Mouse (Mus musculus) layer of hippocampus, adult 8-10 months (tissue): ENCODE measurements at regions not wholly inside any gene's neighbourhood (a gene's known extent, or its start where the extent isn't known, plus 50 kb on each side); places are given as distances from the start of the nearest gene placed in this dataset.
A peak's percentile ranks its signal among the peaks of the same experiment; 100 is the strongest.

Experiments
- DNase-seq, 2 experiments: peaks; one replicate each; pipeline ENCODE4 v3.0.0; 2022; ENCODE audit warnings: low spot score in 2 of 2

DNA sequence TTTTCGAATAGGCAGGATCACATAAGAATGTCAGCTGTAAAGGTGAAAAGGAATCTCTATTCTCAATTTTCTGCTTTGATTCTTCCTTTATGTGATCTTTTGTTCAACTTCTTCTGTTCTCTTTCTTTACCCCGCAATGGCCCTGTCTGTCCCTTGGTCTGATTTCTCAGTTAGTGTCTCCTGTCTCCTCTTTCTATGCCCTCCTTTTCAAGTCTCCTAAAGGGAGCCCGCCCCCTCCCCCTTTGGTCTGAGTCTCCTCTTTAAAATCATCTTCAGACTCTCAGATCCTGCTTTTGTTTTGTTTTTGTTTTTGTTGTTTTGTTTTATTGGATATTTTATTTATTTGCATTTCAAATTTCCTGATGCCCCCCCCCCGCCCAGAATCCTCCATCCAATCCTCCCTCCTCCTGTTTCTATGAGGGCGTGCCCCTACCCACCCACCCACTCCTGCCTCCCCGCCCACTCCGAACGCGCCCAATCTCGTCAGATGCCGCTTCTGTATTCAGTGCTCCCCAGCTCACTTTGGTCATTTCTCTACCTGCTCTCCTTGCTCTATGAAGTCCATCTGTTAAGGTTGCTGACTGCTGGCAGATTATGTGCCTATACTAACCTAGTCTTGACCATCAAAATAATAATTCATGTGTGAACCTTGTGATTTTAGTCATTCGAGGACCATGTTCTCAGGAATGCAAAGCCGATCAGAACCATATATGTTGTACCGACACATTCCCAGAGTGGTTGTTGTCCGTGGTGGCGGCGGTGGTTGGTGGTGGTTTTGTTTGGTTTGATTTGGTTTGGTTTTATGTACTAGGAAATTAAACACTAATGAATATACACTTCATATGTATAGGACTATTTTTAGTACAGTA lies 487.9 kb upstream of the Adam24 start:
- no peak for DNase-seq

DNA sequence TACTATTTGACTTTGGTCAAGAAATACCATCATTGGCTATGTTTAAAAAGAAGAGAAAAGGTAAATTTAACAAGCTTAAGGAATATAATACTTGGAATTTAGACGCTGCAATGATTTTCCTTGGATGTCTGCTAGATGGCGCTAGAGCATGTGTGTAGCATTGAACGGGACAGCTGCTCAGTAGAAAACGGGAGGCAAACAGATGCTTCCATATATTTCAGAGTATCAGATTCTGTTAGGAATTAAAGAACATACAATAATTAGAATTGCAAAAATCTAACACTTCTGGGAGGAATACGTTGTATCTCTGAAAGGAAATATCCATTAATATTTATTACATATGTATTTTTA lies 487.3 kb upstream of the Adam24 start:
- peak; percentile 9 to 34 for DNase-seq

- DNase-seq, result no peak
Measured at GRCm38 (mm10) chr8:40192266-40192665, 482.6 kb upstream of the Adam24 start.

- no peak for DNase-seq
Measured at GRCm38 (mm10) chr8:40193148-40193547, 481.7 kb upstream of the Adam24 start.

DNA sequence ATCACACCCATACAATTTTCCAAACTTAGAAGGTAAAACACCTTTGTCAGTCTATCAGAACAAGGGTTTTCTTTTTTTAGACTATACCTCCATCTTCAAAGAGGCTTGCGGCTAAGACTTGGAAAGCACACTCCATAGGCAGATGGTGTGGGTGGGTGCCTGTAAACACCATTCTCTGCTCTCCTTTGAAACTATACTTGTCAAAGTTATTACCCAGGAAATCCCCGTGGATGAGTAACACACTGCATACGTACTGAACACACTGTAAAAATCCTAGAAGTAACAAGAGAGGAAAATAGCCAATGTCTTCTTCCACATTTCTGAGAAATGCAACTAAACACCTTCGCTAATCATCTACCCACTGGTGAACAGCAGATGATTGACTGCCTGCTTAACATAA lies 464.0 kb upstream of the Adam24 start:
- DNase-seq, result no peak

DNA sequence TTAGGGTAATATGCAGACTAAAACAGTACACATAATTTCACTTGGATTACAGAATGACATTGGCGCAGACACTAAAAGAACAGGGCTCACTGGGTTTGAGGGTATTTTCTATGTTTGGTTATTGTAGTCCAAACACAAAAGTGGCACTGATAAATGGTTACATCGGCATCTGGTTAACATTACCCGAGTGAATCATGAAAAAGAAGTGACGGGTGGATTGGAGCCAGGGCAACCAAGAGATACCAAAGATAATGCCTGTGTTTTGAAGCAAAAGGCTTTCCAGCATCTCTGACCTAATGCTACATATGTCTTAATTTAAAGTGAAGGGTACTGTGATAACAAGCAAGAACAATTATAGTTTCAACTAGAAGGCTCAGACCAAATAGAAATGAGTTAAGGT lies 451.4 kb upstream of the Adam24 start:
- no peak for DNase-seq

DNA sequence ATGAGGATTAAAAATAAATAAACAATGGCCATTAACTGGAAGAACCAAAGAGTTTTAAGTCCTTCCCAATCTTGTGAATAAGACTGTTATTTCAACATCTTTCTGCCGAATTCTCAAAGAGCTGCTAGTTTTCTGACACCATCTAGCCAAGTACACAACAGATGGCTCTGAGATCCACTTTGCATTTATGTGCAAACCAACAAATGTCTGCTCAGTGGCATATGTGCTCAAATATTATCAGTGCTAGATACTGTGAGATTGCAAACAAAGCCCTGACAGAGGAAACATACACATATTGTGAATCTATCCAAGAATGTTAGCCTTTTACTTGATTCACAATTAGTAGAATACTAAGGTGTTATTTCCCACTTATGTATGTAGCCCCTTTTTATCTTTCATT lies 447.6 kb upstream of the Adam24 start:
- peak; percentile 19 to 23 for DNase-seq
